Mouse (Mus musculus): ENCODE measurements around the gene Fam19a1. TPM values are rescaled to one million over a fixed set of nuclear protein-coding genes. Genes with fewer than 3 reads are reported as not detected.

Fam19a1 gene
- polyA plus RNA-seq, 1 experiment from 2014 or later = 2.3 TPM

DNA sequence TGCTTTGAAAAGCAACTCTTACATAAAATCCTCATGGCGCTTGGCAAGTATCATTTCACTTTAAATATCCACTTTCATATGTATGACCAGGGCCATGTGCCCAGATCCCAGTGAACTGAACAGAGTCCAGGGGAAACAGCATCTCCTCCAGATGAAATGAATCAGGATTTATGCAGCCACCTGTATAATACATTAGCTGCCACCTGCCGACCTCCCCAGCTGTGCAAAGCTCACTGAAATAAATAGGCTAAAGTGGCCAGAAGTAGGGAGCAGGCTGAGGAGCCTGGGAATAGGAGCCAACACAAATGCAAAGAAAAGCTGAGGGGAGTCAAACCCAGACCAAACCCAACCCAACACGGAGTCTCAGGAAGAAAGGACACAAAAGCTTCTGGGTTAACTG lies 324.9 kb downstream of the Fam19a1 start:
- TF ChIP-seq EP300 (IDR thresholded peaks at IDR 0.05) = no peak
- no peak for TF ChIP-seq CTCF (IDR thresholded peaks at IDR 0.05)
- H3K9ac ChIP-seq (replicated peaks; ENCODE audit: low read depth) = no peak overlapping the region
- no peaks in the 10 kb centered on the region for H3K9me3 ChIP-seq (ENCODE audit: low read length)
- no peaks in the 10 kb centered on the region for H3K27me3 ChIP-seq (replicated peaks; ENCODE audit: insufficient read depth, low read length)
- no peak for ATAC-seq
- DNase-seq (ENCODE audit: low spot score) = no peak
- no peaks in the 10 kb centered on the region for H3K36me3 ChIP-seq (ENCODE audit: insufficient read depth, low read length)
- no peaks in the 10 kb centered on the region for H3K4me1 ChIP-seq (ENCODE audit: insufficient read depth, low read depth, low read length)
- H3K4me3 ChIP-seq (ENCODE audit: low read depth, low read length) = no peak overlapping the region
- H3K4me2 ChIP-seq (replicated peaks; ENCODE audit: low read depth, low read length) = no peak overlapping the region
- no peak overlapping the region for H3K27ac ChIP-seq (ENCODE audit: low read length)
- WGBS = 64% methylated on average over 3 of the region's 3 CpGs

DNA sequence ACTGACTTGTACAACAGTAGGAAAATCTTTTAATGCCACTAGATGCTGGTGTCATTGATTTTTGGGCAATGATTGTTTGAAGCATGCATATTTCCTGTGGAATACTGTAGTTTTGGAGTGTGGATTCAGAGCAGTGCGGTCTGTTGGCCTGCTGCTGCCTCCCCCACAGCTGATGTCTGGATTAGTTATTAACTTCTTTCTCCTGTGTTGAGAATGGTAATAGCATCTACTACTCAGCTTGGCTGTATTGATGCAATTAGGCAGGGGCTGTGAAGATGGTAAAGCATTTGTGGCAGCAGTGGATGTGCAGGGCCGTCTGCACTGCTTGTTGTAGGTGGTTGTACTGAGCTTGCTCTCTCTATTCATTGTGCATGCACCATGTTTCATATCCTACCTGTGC lies 326.5 kb downstream of the Fam19a1 start:
- no peak for TF ChIP-seq CTCF (IDR thresholded peaks at IDR 0.05)
- no peak for TF ChIP-seq EP300 (IDR thresholded peaks at IDR 0.05)
- Histone ChIP-seq H3K4me2 (replicated peaks; ENCODE audit: low read depth, low read length) (no peak overlapping the region), H3K4me3 (ENCODE audit: low read depth, low read length) (no peak overlapping the region), H3K36me3 (ENCODE audit: insufficient read depth, low read length) (no peaks in the 10 kb centered on the region), H3K9ac (replicated peaks; ENCODE audit: low read depth) (no peak overlapping the region), H3K27ac (ENCODE audit: low read length) (no peak overlapping the region), H3K27me3 (replicated peaks; ENCODE audit: insufficient read depth, low read length) (no peaks in the 10 kb centered on the region), H3K4me1 (ENCODE audit: insufficient read depth, low read depth, low read length) (no peaks in the 10 kb centered on the region), H3K9me3 (ENCODE audit: low read length) (no peaks in the 10 kb centered on the region)
- DNase-seq (ENCODE audit: low spot score) (no peak), ATAC-seq (no peak)
- WGBS = 69% methylated on average over 2 of the region's 2 CpGs

DNA sequence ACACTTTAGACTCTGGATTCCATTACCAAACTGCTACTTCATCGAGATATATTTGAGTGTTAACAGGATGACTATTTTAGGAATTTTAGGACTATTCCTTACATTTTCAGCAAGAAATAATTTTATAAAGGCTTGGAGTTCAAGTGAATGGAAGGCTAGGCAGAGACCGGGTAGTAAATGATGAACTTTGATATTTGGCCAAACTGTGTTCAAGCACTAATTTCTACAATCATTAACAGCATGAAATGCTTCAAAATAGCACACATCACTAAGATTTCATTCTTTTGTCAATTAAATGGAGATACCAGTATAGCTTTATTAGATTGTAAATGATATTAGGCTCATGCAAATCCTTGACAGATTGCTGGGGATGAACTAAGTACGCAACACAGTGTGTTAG lies 329.0 kb downstream of the Fam19a1 start:
- Histone ChIP-seq H3K27ac (ENCODE audit: low read length) (no peak overlapping the region), H3K27me3 (replicated peaks; ENCODE audit: insufficient read depth, low read length) (no peaks in the 10 kb centered on the region), H3K4me1 (ENCODE audit: insufficient read depth, low read depth, low read length) (no peaks in the 10 kb centered on the region), H3K9ac (replicated peaks; ENCODE audit: low read depth) (no peak overlapping the region), H3K4me3 (ENCODE audit: low read depth, low read length) (no peak overlapping the region), H3K9me3 (ENCODE audit: low read length) (no peaks in the 10 kb centered on the region), H3K4me2 (replicated peaks; ENCODE audit: low read depth, low read length) (no peak overlapping the region), H3K36me3 (ENCODE audit: insufficient read depth, low read length) (no peaks in the 10 kb centered on the region)
- no peak for TF ChIP-seq CTCF (IDR thresholded peaks at IDR 0.05)
- no peak for TF ChIP-seq EP300 (IDR thresholded peaks at IDR 0.05)
- 90% methylated on average over 3 of the region's 3 CpGs for WGBS
- ATAC-seq = no peak
- no peak for DNase-seq (ENCODE audit: low spot score)

DNA sequence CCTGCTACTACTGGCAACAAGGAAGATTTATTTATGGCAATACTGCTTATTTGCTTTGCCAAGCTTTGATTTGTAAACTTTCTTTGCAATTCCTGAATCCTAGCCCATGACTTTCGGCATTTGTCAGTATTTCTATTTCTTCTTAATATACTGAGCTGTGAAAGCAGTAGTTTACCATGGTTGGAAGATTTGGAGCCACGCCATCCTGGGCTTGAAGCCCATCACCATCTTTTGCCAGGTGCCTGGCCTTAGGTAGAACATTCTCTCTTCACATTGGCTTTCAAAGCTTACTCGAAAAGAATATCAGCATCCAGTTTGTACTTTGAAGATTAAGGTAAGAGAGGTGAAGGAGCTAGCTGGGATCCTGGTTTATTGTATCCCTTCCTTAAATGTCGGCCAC lies 334.5 kb downstream of the Fam19a1 start:
- Histone ChIP-seq H3K27me3 (replicated peaks; ENCODE audit: insufficient read depth, low read length) (no peaks in the 10 kb centered on the region), H3K9me3 (ENCODE audit: low read length) (no peaks in the 10 kb centered on the region), H3K4me2 (replicated peaks; ENCODE audit: low read depth, low read length) (no peak overlapping the region), H3K4me3 (ENCODE audit: low read depth, low read length) (no peak overlapping the region), H3K36me3 (ENCODE audit: insufficient read depth, low read length) (no peaks in the 10 kb centered on the region), H3K9ac (replicated peaks; ENCODE audit: low read depth) (no peak overlapping the region), H3K4me1 (ENCODE audit: insufficient read depth, low read depth, low read length) (no peaks in the 10 kb centered on the region), H3K27ac (ENCODE audit: low read length) (no peak overlapping the region)
- DNase-seq (ENCODE audit: low spot score) = no peak
- no peak for TF ChIP-seq EP300 (IDR thresholded peaks at IDR 0.05)
- no peak for ATAC-seq
- WGBS = 77% methylated on average over 4 of the region's 4 CpGs

DNA sequence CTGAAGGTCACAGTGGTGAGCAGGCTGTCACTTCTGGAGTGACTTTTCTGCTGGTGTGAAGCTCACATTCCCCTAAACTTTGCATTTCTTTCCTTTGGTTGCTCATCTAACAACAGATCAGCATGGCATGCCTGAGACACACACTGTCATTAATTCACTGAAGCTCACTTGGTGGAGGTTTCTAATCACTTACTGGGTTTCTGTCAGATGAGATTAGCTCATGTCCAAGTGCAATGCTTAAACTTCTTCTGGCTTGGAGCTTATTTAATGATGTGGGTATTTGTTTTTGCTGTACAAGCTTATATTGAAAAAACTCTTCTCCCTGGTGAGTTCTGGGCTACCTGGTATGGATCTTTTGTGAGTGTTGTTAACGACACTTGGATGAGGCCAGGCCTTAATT lies 343.3 kb downstream of the Fam19a1 start:
- H3K36me3 ChIP-seq (ENCODE audit: insufficient read depth, low read length) = no peaks in the 10 kb centered on the region
- no peaks in the 10 kb centered on the region for H3K4me1 ChIP-seq (ENCODE audit: insufficient read depth, low read depth, low read length)
- H3K9me3 ChIP-seq (ENCODE audit: low read length) = no peaks in the 10 kb centered on the region
- H3K4me2 ChIP-seq (replicated peaks; ENCODE audit: low read depth, low read length) = no peak overlapping the region
- TF ChIP-seq EP300 (IDR thresholded peaks at IDR 0.05) (no peak), CTCF (IDR thresholded peaks at IDR 0.05) (no peak)
- H3K27me3 ChIP-seq (replicated peaks; ENCODE audit: insufficient read depth, low read length) = no peaks in the 10 kb centered on the region
- ATAC-seq (no peak), DNase-seq (ENCODE audit: low spot score) (no peak)
- H3K9ac ChIP-seq (replicated peaks; ENCODE audit: low read depth) = no peak overlapping the region
- H3K4me3 ChIP-seq (ENCODE audit: low read depth, low read length) = no peak overlapping the region
- WGBS = 55% methylated on average over 1 of the region's 1 CpGs
- H3K27ac ChIP-seq (ENCODE audit: low read length) = no peak overlapping the region

DNA sequence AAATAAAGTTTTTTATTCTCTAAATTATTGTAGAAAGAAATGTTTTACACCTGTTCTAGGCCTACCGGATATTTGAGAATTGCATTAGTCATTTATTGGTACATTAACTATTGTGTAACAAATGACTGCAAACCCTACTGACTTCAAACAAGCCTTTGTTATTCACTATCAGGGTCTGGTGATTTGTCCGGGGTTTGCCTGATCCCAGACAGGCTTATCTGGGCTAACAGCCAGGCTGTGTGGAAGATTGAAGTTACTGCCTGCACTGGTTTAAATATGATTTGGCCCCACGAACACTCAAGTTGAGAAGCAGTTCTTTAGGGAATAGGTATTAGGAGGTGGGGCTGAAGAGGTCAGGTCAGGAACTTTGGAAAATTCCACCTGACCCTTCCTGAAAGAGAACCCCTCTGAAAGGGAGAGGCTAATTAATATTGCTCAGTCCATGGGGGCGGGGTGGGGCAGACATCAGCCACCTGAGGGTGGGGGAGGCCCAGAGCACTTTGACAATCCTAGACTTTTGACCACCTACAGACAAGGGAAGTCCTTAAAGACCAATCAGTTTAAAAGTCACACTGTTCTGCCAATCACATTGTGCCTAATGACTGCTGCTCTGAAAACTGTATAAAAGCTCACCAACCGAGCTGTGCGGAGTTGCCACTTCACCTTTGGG lies 344.8 kb downstream of the Fam19a1 start:
- Histone ChIP-seq H3K9ac (replicated peaks; ENCODE audit: low read depth) (no peak overlapping the region), H3K9me3 (ENCODE audit: low read length) (no peaks in the 10 kb centered on the region), H3K36me3 (ENCODE audit: insufficient read depth, low read length) (no peaks in the 10 kb centered on the region), H3K27me3 (replicated peaks; ENCODE audit: insufficient read depth, low read length) (no peaks in the 10 kb centered on the region), H3K4me1 (ENCODE audit: insufficient read depth, low read depth, low read length) (no peaks in the 10 kb centered on the region), H3K4me2 (replicated peaks; ENCODE audit: low read depth, low read length) (no peak overlapping the region), H3K4me3 (ENCODE audit: low read depth, low read length) (no peak overlapping the region), H3K27ac (ENCODE audit: low read length) (no peak overlapping the region)
- ATAC-seq (no peak), DNase-seq (ENCODE audit: low spot score) (no peak)
- TF ChIP-seq EP300 (IDR thresholded peaks at IDR 0.05) = no peak
- TF ChIP-seq CTCF (IDR thresholded peaks at IDR 0.05) = no peak
- WGBS = 45% methylated on average over 6 of the region's 6 CpGs

DNA sequence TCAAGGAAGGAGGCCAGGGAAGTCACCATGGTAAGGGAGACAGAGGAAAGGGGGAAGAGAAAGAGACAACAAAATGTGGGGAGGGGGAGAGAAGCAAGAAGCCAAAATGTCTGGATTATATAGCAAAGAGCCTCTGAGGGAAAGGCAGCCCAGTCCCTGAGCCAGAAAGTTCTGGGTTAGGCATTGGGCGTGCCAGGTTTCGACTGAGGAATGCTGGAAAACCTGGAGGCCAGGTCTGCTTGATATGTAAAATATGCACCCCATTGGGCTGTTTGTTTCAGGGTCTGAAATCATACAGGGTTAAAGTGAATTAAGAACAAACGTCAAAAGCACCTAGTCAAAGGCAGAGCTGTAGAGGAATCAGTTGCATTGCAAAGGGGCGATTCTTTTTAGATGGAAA lies 346.1 kb downstream of the Fam19a1 start:
- no peak for ATAC-seq
- 53% methylated on average over 4 of the region's 4 CpGs for WGBS
- no peak for TF ChIP-seq EP300 (IDR thresholded peaks at IDR 0.05)
- TF ChIP-seq CTCF (IDR thresholded peaks at IDR 0.05) = no peak

More for the DNA sequence above, 346.1 kb downstream of the Fam19a1 start:
- DNase-seq (ENCODE audit: low spot score) = no peak
- H3K9ac ChIP-seq (replicated peaks; ENCODE audit: low read depth) = no peak overlapping the region
- no peak overlapping the region for H3K27ac ChIP-seq (ENCODE audit: low read length)
- H3K4me1 ChIP-seq (ENCODE audit: insufficient read depth, low read depth, low read length) = no peaks in the 10 kb centered on the region
- H3K9me3 ChIP-seq (ENCODE audit: low read length) = no peaks in the 10 kb centered on the region
- no peak overlapping the region for H3K4me3 ChIP-seq (ENCODE audit: low read depth, low read length)
- no peaks in the 10 kb centered on the region for H3K36me3 ChIP-seq (ENCODE audit: insufficient read depth, low read length)
- no peak overlapping the region for H3K4me2 ChIP-seq (replicated peaks; ENCODE audit: low read depth, low read length)
- H3K27me3 ChIP-seq (replicated peaks; ENCODE audit: insufficient read depth, low read length) = no peaks in the 10 kb centered on the region

Data from lung, postnatal 0 days (tissue).